Mouse (Mus musculus) kidney, postnatal 25 days (tissue): ENCODE measurements around the gene Ascc1.

Experiments used
- DNase-seq, 2 experiments: peaks; one replicate each; pipeline ENCODE4 v3.0.0; 2021; ENCODE audit warnings: mixed read lengths in 2 of 2

Ascc1 gene

DNA sequence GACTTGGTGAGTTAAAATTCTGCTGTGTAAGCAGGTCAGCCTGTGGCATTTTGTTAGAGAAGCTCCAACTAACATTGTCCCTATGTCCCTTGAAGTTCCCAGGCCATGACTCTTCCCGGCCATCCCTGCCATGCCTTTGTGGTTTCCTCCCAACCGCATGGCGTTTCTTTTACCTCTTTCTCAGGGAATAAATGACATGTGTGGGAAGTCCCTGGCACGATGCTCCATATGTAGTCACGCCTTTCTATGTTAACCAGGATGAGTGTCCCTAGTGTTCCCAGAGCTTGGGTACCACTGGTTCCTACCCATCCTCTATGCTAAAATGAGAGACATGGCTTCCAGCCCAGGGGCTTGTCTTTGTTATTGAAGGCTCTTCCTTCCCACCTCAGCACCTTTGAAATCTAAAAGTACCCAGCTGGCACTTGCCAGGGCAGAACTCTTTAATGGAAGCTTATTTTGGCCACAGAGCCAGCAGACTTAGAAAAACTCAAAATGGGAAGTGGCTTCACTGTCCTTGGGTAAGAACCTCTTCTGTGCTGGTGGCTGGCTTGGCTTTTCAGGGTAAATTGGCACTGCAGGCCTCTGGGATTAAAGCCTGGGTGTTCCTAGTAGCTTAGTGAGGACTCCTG is 24.8 kb upstream of the Ascc1 start:
- no peak for DNase-seq

- DNase-seq = peak in 1 of 2 experiments; percentile 69
Observed at GRCm38 (mm10) chr10:59978401-59978800, 24.2 kb upstream of the Ascc1 start.

DNA sequence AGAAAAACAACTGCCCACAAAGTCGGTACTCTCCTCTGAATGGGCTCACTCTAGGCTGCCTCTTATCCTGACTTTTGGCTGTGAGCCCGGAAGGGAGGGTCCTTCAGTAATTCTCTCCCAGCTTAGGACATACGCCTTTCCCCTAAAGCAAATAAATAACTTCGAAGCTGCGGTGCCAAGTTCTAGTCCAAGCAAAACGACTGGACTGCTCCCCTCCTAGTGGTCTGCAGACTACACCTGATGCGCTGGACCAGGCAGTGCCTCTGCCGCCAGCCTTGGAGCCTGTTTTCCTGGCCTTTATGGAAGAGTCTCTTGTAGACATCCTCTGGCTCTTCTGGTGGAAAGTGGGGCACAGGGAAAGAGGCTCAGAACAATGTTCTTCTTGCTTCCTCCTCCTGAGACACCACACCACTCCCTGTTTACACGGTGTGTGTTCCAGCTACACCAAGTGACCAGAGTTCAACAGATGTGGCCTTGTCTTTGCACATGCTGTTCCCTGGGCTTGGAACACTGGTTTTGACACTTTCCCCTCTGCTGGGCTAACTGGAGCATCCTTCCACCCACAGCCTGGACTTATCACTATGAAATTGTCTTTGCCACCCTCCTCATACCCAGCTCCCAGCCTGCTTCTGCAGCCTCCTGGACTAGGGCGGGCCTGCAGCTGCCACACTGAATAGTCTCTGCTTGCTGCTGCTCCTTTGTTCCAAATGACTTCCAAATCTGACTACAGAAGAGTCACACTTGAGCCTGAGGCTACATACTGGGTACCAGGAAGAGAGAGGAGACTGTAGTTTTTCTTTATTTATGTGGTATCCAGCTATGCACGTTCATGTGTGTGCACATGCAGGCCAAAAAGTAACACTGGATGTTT is 23.5 kb upstream of the Ascc1 start:
- DNase-seq = peak; percentile 93 to 95

DNA sequence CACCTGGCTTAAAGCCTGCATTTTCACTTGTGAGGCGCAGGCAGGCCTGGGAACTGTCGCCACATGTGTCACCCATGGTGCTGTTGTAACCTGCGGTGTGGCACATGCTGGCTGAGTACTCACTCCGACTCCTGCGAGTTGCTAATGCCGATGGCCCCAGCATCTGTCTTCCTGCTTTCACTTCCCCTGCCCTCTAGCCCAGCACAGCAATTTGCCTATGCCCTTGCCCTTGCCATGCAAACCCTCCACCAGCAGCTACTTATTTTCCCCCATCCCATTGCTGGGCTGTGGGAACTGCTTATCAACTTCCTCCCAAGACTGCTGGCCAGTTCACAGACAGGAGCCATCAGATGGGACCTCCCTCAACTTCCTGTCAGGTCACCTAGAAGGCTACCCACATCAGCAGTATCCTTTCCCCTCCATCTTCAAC is 21.8 kb upstream of the Ascc1 start:
- peak in 1 of 2 experiments; percentile 75 for DNase-seq

- no peak for DNase-seq
Observed at GRCm38 (mm10) chr10:59981336-59981735, 21.3 kb upstream of the Ascc1 start.

DNA sequence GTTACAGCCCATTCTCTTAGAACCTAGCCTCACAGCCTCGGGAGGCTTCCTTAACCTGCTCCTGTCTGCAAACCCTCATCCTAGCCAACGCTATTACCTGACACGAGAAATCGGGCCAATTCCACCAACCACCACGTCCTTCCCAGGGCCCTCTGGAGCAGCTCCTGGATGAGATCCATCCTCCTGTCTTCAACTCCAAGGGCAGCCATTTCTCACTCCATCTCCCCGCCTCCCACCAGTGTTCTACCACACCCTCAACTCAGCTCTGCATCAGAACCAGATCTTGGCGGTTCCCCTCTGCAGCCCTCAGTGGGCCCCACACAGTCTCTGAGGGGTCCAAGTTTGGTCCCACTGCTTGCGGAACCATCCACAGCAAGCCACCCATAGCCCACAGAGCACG is 20.8 kb upstream of the Ascc1 start:
- DNase-seq = no peak

DNA sequence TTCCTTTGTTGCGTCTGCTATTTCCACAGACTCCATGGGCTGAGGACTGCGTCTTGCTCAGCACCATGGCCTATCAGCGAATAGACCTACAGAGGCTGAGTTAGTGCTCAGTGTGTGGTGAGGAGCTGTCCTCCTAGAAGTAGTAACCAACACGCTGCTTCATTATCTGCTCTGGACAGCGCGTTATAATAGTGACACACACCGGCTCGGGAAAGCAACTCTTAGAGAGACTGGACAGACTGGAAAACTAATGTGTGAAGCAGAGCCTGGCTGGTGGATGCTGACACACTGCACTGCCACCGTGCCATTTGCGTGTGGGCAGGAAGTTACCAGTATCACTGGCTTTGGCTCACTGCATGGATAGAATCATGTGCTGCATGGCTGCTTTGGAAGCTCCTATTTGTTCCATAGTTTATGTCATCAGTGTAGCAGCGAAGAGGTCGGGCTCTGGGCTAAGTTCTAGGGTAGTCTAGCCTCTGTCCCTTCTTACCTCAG is 20.2 kb upstream of the Ascc1 start:
- no peak for DNase-seq

GRCm38 (mm10) chr10:59988036-59988435 is 14.6 kb upstream of the Ascc1 start:
- no peak for DNase-seq

GRCm38 (mm10) chr10:59990393-59990792 is 12.2 kb upstream of the Ascc1 start:
- DNase-seq = no peak

GRCm38 (mm10) chr10:59991262-59991880 is 11.2 kb upstream of the Ascc1 start:
- DNase-seq = peak in 1 of 2 experiments; percentile 26

GRCm38 (mm10) chr10:59992024-59992423 is 10.6 kb upstream of the Ascc1 start:
- peak in 1 of 2 experiments; percentile 20 for DNase-seq

- DNase-seq = peak in 1 of 2 experiments; percentile 15
Observed at GRCm38 (mm10) chr10:59993813-59994212, 8.8 kb upstream of the Ascc1 start.

- DNase-seq = peak in 1 of 2 experiments; percentile 57
Observed at GRCm38 (mm10) chr10:59995889-59996288, 6.7 kb upstream of the Ascc1 start.

DNA sequence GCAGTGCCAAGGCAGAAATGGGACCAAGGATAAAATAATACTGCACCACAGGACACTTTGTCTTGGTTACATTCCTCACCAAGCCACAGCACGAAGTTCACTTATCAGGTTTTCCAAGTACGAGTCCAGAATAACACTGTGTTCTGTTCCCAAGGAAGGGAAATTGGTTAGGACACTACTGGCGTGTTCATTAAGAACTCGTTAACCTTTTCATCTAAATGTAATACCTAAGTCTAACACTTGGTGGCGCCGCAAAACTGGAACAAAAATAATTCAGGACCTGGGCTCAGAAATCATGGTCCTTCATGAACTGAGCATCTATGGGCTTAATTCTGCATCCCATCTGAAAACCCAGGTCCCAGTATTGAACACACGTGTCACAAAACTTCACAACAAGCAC is 5.0 kb upstream of the Ascc1 start:
- DNase-seq = peak in 1 of 2 experiments; percentile 63

DNA sequence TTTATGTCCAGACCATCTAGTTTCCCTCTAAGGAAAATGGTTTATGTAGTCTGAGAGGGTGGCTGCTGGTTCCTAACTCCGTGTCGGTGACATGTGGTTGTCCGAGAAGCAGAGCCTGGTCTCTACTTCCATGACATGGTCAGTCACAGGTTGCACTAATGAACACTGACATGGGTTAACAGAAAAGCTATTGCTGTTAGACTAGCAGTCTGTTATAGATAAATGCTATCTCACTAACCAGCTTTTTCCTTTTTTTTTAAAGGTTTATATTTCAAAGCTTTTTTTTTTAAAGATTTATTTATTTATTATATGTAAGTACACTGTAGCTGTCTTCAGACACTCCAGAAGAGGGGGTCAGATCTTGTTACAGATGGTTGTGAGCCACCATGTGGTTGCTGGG is 3.5 kb upstream of the Ascc1 start:
- no peak for DNase-seq

- DNase-seq = peak in 1 of 2 experiments; percentile 57
Observed at GRCm38 (mm10) chr10:60001663-60002062, 942 bp upstream of the Ascc1 start.

DNA sequence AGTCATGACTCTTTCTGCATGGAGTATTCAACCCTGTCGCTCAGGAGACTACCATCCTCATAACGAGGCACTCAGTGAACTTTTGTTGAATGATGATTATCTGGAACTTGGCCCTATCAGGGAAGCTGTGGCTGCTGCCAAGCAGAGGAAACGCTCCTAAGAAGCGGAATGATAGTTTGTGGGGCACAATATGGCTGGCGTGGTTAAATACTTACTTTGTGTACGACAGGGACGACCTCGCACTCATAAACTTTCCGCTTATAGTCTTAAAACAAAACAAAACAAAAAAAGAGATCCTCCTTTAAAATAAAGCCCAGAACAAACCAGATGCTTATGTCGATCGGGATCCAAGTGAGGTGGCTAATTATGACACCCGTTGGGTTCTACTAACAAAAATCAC is 402 bp upstream of the Ascc1 start:
- DNase-seq = no peak

- DNase-seq = no peak
Observed at GRCm38 (mm10) chr10:60003213-60003752, 678 bp downstream of the Ascc1 start.

GRCm38 (mm10) chr10:60003847-60004246 is 1.2 kb downstream of the Ascc1 start:
- no peak for DNase-seq

DNA sequence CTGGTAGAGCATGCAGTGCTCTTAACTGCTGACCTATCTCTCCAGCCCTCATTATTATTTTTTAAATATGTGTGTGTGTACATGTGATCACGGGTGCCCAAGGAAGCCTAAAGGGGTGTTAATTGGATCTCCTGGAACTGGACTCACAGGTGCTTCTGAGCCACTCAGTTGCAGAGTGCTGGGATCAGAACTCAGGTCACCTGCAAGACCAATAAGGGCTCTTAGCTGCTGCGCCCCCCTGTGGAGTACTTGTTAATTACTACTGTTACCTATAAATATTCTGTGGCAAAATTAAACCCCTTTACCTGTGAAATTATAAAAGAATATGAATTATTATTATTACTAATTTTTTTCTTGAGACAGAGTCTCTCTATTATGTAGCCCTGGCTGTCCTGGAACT is 2.7 kb downstream of the Ascc1 start:
- peak in 1 of 2 experiments; percentile 66 for DNase-seq

DNA sequence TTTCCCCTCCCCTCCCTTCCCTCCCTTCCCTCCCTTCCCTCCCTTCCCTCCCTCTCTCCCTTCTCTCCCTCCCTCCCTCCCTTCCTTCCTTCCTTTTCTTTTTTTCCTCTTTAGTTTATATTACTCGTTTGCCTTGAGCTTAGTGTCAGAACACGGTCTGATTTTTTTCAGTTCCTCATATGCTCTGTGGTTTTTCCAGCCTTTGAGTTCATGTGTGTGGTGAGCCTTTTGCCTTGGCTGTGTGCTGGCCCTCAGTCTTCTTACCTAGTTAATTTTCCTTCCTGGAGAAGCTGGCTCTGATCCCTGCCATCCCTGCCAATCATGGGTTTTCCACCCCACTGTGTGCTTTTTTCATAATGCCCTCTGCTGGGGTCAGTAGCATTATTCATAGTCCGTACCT is 6.5 kb downstream of the Ascc1 start:
- DNase-seq = no peak

- no peak for DNase-seq
Observed at GRCm38 (mm10) chr10:60016223-60016622, 13.6 kb downstream of the Ascc1 start.

- DNase-seq = no peak
Observed at GRCm38 (mm10) chr10:60019299-60019698, 16.7 kb downstream of the Ascc1 start.
